In the genomic region with DNA sequence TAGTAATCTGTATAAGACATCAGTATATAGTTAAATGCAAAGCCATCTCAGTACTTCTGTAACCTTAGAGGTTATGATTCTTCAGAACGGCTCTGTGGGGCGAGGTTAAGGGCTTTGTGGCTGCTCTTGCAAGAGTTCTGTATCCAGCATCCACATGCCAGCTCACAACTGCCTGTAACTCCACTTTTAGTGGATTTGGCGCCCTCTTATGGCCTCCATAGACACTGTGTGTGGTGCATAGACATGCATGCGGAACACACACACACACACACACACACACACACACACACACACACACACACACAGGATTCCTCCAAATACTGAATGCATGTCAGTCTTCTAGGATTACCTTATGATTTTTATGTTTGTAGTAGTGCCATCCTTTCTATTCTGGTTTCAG, we compare ENCODE assay signal across 10 mouse cellular contexts. TPM values are rescaled to one million over a fixed set of nuclear protein-coding genes. Genes with fewer than 3 reads are reported as not detected.
DNase-seq lines count a peak whose midpoint lies in the region; ATAC-seq and TF ChIP-seq lines count a peak whose summit lies in the region.
"Had no signal": no experiment of that assay in that cellular context is flagged by ENCODE, and none has a peak within 500 bp of the region (broad histone marks: within the 10 kb centered on the region; RNA-seq: fewer than 3 reads in every experiment).

No protein-coding gene starts in this region.

- WGBS in thymus, adult 2 months, result 87% methylated on average over 4 of the region's 4 CpGs
- 76% methylated on average over 4 of the region's 4 CpGs for WGBS in liver, embryonic 15.5 days (ENCODE audit: insufficient replicate concordance)

- peak; percentile 37; the same call in 1 of the 2 replicates for ATAC-seq in liver, embryonic 15.5 days (ENCODE audit: insufficient read depth)

- no peak for TF ChIP-seq POLR2A in thymus, adult 2 months (IDR thresholded peaks at IDR 0.05; ENCODE audit: control insufficient read depth, extremely low read depth, insufficient read depth, low read length, poor library complexity)

- no peak overlapping the region for H3K9ac ChIP-seq in liver, embryonic 15.5 days

- no peaks in the 10 kb centered on the region for H3K9me3 ChIP-seq in liver, embryonic 15.5 days (replicated peaks)

- H3K4me2 ChIP-seq in liver, embryonic 15.5 days, result no peak overlapping the region

- H3K4me3 ChIP-seq in thymus, adult 2 months (ENCODE audit: control insufficient read depth, insufficient read depth, low read length), result no peak overlapping the region
- no peak overlapping the region for H3K4me3 ChIP-seq in liver, embryonic 15.5 days (replicated peaks)

- H3K27ac ChIP-seq in thymus, adult 2 months (ENCODE audit: control insufficient read depth, insufficient read depth, low read length), result no peak overlapping the region
- no peak overlapping the region for H3K27ac ChIP-seq in liver, embryonic 15.5 days (replicated peaks)

- DNase-seq in cerebellum, postnatal 10 days, result peak; percentile 44 to 55
- no peak for DNase-seq in cerebellum, adult 11 months
- DNase-seq in thymus, adult 2 months, result peak; percentile 49
- DNase-seq in thymus, adult 18-20 months, result no peak
- peak; percentile 65 for DNase-seq in thymus, postnatal 4 days
- no peak for DNase-seq in left cerebral cortex, adult 18-20 months (ENCODE audit: low spot score in 2 of 2)
- DNase-seq in layer of hippocampus, postnatal 25 days (ENCODE audit: extremely low spot score in 1 of 2, low spot score in 1 of 2), result no peak

- peaks cover 7% of the 10 kb centered on the region for H3K4me1 ChIP-seq in thymus, adult 2 months (replicated peaks; ENCODE audit: control insufficient read depth, insufficient read depth, low read length)
- peaks cover 34% of the 10 kb centered on the region for H3K4me1 ChIP-seq in liver, embryonic 15.5 days (replicated peaks)

- no peaks in the 10 kb centered on the region for H3K27me3 ChIP-seq in thymus, adult 2 months (ENCODE audit: control insufficient read depth, insufficient read depth, low read length)
- no peaks in the 10 kb centered on the region for H3K27me3 ChIP-seq in liver, embryonic 15.5 days

- no peak for TF ChIP-seq CTCF in thymus, adult 2 months (IDR thresholded peaks at IDR 0.05; ENCODE audit: borderline replicate concordance, control insufficient read depth, extremely low read depth, insufficient read depth, low read length, poor library complexity)

- H3K36me3 ChIP-seq in thymus, adult 2 months (ENCODE audit: control insufficient read depth, insufficient read depth, low read length), result peaks cover 13% of the 10 kb centered on the region
- H3K36me3 ChIP-seq in liver, embryonic 15.5 days (replicated peaks), result peaks cover 16% of the 10 kb centered on the region

RNA-seq across cellular contexts. Expression of a gene that starts 11.0 kb away (rescaled TPM):
- polyA plus RNA-seq in thymus, adult 2 months (2012; rRNA removed), result 14.1 and 14.5 TPM in 2 replicates
- polyA plus RNA-seq in liver, embryonic 15.5 days (2015; fragmentation: Nextera tagmentation; extraction: Ambion mirVana), result 4.3 and 4.4 TPM in 2 replicates
- 10 to 100 TPM; 76.8 to 81.1 TPM for total RNA-seq in left cerebral cortex, adult 18-20 months (2021)
- 100 to 1,000 TPM in 1 of 2 experiments, 10 to 100 TPM in 1; 85.7 to 110 TPM for total RNA-seq in layer of hippocampus, postnatal 25 days (2021)

RNA-seq across cellular contexts. Expression of a gene that starts 19.0 kb away (rescaled TPM):
- 0.46 and 1.3 TPM in 2 replicates for polyA plus RNA-seq in thymus, adult 2 months (2012; rRNA removed)
- polyA plus RNA-seq in liver, embryonic 15.5 days (2015; fragmentation: Nextera tagmentation; extraction: Ambion mirVana), result 0.74 and 1.2 TPM in 2 replicates
- under 1 TPM in 1 of 2 experiments, not detected in 1; 0.35 TPM for total RNA-seq in left cerebral cortex, adult 18-20 months (2021)
- total RNA-seq in layer of hippocampus, postnatal 25 days (2021), result 1 to 10 TPM; 2.1 to 2.2 TPM
- total RNA-seq: hematopoietic stem cell, adult 5-6 weeks had no signal
- polyA plus RNA-seq: neural tube, embryonic 11.5 days had no signal

Comparison
In these comparisons a context has a peak if more than half of its experiments do, and no peak if none do; other contexts are left out.
1. DNase-seq: peak in cerebellum, postnatal 10 days (2 of 2), thymus, adult 2 months (single experiment) and thymus, postnatal 4 days (single experiment); none in cerebellum, adult 11 months (single experiment), thymus, adult 18-20 months (0 of 2), left cerebral cortex, adult 18-20 months (0 of 2) and layer of hippocampus, postnatal 25 days (0 of 2).